In genomic region chr7:6800586-6801441, GRCm38 (mm10) we compare ENCODE assay signal across 24 mouse cellular contexts.
A peak's percentile ranks its signal among the peaks of the same experiment; 100 is the strongest.
DNase-seq lines count a peak whose midpoint lies in the region; ATAC-seq lines count a peak whose summit lies in the region.
"Had no signal": no experiment of that assay in that cellular context is flagged by ENCODE, and none has a peak within 500 bp of the region (broad histone marks: within the 10 kb centered on the region; RNA-seq: fewer than 3 reads in every experiment).

No protein-coding gene starts in this region.

- H3K36me3 ChIP-seq in heart, embryonic 10.5 days = no peaks in the 10 kb centered on the region
- no peaks in the 10 kb centered on the region for H3K36me3 ChIP-seq in liver, embryonic 15.5 days (replicated peaks)
- H3K36me3 ChIP-seq in liver, embryonic 12.5 days = no peaks in the 10 kb centered on the region
- H3K36me3 ChIP-seq in neural tube, embryonic 15.5 days = no peaks in the 10 kb centered on the region
- H3K36me3 ChIP-seq in stomach, embryonic 16.5 days (ENCODE audit: control insufficient read depth, insufficient read depth, low read length) = no peaks in the 10 kb centered on the region
- H3K36me3 ChIP-seq: forebrain, embryonic 10.5 days; heart, embryonic 15.5 days; midbrain, embryonic 13.5 days had no signal

- H3K4me2 ChIP-seq in liver, embryonic 15.5 days = no peak overlapping the region
- no peak overlapping the region for H3K4me2 ChIP-seq in liver, embryonic 12.5 days
- no peak overlapping the region for H3K4me2 ChIP-seq in neural tube, embryonic 15.5 days
- no peak overlapping the region for H3K4me2 ChIP-seq in stomach, embryonic 16.5 days (ENCODE audit: low read depth, low read length)
- H3K4me2 ChIP-seq: heart, embryonic 15.5 days; midbrain, embryonic 13.5 days had no signal

- H3K27me3 ChIP-seq in heart, embryonic 10.5 days (ENCODE audit: insufficient read depth, poor library complexity, severe bottlenecking) = no peaks in the 10 kb centered on the region
- no peaks in the 10 kb centered on the region for H3K27me3 ChIP-seq in liver, embryonic 15.5 days
- no peaks in the 10 kb centered on the region for H3K27me3 ChIP-seq in liver, embryonic 12.5 days (replicated peaks)
- no peaks in the 10 kb centered on the region for H3K27me3 ChIP-seq in neural tube, embryonic 15.5 days (replicated peaks)
- no peaks in the 10 kb centered on the region for H3K27me3 ChIP-seq in stomach, embryonic 16.5 days (ENCODE audit: control insufficient read depth, insufficient read depth, low read length)
- H3K27me3 ChIP-seq: heart, embryonic 15.5 days; megakaryocyte, embryonic 14.5 days; midbrain, embryonic 13.5 days had no signal

- H3K4me3 ChIP-seq in heart, embryonic 10.5 days = no peak overlapping the region
- H3K4me3 ChIP-seq in liver, embryonic 15.5 days (replicated peaks) = no peak overlapping the region
- H3K4me3 ChIP-seq in liver, embryonic 12.5 days = no peak overlapping the region
- H3K4me3 ChIP-seq in neural tube, embryonic 15.5 days (replicated peaks) = no peak overlapping the region
- no peak overlapping the region for H3K4me3 ChIP-seq in stomach, embryonic 16.5 days (replicated peaks; ENCODE audit: low read length)
- H3K4me3 ChIP-seq: forebrain, embryonic 10.5 days; heart, embryonic 15.5 days; megakaryocyte, embryonic 14.5 days; midbrain, embryonic 13.5 days had no signal

- H3K27ac ChIP-seq in heart, embryonic 10.5 days = peak overlapping the region; percentile 36; the same call in 1 of the 2 replicates
- 0 out of 2 replicates have a peak overlapping the region, but pooled peaks have one; percentile 14 for H3K27ac ChIP-seq in liver, embryonic 15.5 days (replicated peaks)
- H3K27ac ChIP-seq in liver, embryonic 12.5 days = no peak overlapping the region
- H3K27ac ChIP-seq in neural tube, embryonic 15.5 days (replicated peaks) = no peak overlapping the region
- no peak overlapping the region; the same call in 1 of the 2 replicates for H3K27ac ChIP-seq in stomach, embryonic 16.5 days (ENCODE audit: low read length)
- H3K27ac ChIP-seq: forebrain, embryonic 10.5 days; heart, embryonic 15.5 days; kidney, postnatal 0 days; midbrain, embryonic 13.5 days had no signal

- no peak for DNase-seq in heart, embryonic 10.5 days (ENCODE audit: low spot score)
- DNase-seq in heart, adult 8-10 months (ENCODE audit: low spot score) = no peak
- DNase-seq in neural tube, embryonic 10.5 days (ENCODE audit: extremely low spot score, low spot score) = peak; percentile 12
- DNase-seq: adrenal gland, postnatal 10 days; cerebellum, adult 9-10 months; gastrocnemius, postnatal 25 days; heart, adult 18-20 months; heart, postnatal 4 days; kidney, adult 18-20 months; liver; right cerebral cortex, postnatal 14 days; thymus, adult 18-20 months; thymus, postnatal 36 days had no signal

- WGBS in heart, embryonic 10.5 days = 79% methylated on average over 12 of the region's 12 CpGs
- 58% methylated on average over 12 of the region's 12 CpGs for WGBS in liver, embryonic 15.5 days (ENCODE audit: insufficient replicate concordance)
- WGBS in liver, embryonic 12.5 days (ENCODE audit: insufficient replicate concordance) = 55% methylated on average over 12 of the region's 12 CpGs
- WGBS in neural tube, embryonic 15.5 days = 69% methylated on average over 12 of the region's 12 CpGs
- WGBS in stomach, embryonic 16.5 days = 58% methylated on average over 12 of the region's 12 CpGs

- no peak overlapping the region for H3K9ac ChIP-seq in liver, embryonic 15.5 days
- H3K9ac ChIP-seq in liver, embryonic 12.5 days = no peak overlapping the region
- no peak overlapping the region for H3K9ac ChIP-seq in neural tube, embryonic 15.5 days (replicated peaks)
- H3K9ac ChIP-seq in stomach, embryonic 16.5 days (ENCODE audit: low read length) = no peak overlapping the region
- H3K9ac ChIP-seq: heart, embryonic 15.5 days; midbrain, embryonic 13.5 days had no signal

- H3K4me1 ChIP-seq in heart, embryonic 10.5 days = peaks cover 44% of the 10 kb centered on the region
- H3K4me1 ChIP-seq in liver, embryonic 15.5 days (replicated peaks) = peaks cover 6% of the 10 kb centered on the region; the same call in 1 of the 2 replicates
- no peaks in the 10 kb centered on the region for H3K4me1 ChIP-seq in liver, embryonic 12.5 days
- H3K4me1 ChIP-seq in neural tube, embryonic 15.5 days = 0 out of 2 replicates have a peak, but pooled peaks cover 4% of the 10 kb centered on the region
- H3K4me1 ChIP-seq in stomach, embryonic 16.5 days (ENCODE audit: control insufficient read depth, insufficient read depth, low read length) = peaks cover 15% of the 10 kb centered on the region
- H3K4me1 ChIP-seq: megakaryocyte, embryonic 14.5 days; midbrain, embryonic 13.5 days had no signal

- no peak for ATAC-seq in liver, embryonic 15.5 days (ENCODE audit: insufficient read depth)
- no peak for ATAC-seq in liver, embryonic 12.5 days
- no peak for ATAC-seq in neural tube, embryonic 15.5 days (ENCODE audit: low FRiP score)
- ATAC-seq in stomach, embryonic 16.5 days (ENCODE audit: insufficient read depth, low FRiP score) = peak; percentile 42; the same call in 1 of the 2 replicates
- no peak for ATAC-seq in erythroblast, adult 5-6 weeks (replicated peaks; ENCODE audit: low FRiP score, poor library complexity, severe bottlenecking)
- ATAC-seq: forebrain, embryonic 16.5 days; midbrain, embryonic 13.5 days had no signal

- no peaks in the 10 kb centered on the region for H3K9me3 ChIP-seq in heart, embryonic 10.5 days
- no peaks in the 10 kb centered on the region for H3K9me3 ChIP-seq in liver, embryonic 15.5 days (replicated peaks)
- no peaks in the 10 kb centered on the region for H3K9me3 ChIP-seq in liver, embryonic 12.5 days (replicated peaks)
- no peaks in the 10 kb centered on the region for H3K9me3 ChIP-seq in neural tube, embryonic 15.5 days (replicated peaks)
- no peaks in the 10 kb centered on the region for H3K9me3 ChIP-seq in stomach, embryonic 16.5 days (replicated peaks; ENCODE audit: control insufficient read depth, low read length)
- H3K9me3 ChIP-seq: forebrain, embryonic 10.5 days; heart, embryonic 15.5 days; midbrain, embryonic 13.5 days had no signal

Comparison
In these comparisons a context has a peak if more than half of its experiments do, and no peak if none do; other contexts are left out.
1. H3K27ac ChIP-seq: peak in heart, embryonic 10.5 days (single experiment) and liver, embryonic 15.5 days (single experiment); none in liver, embryonic 12.5 days (single experiment), neural tube, embryonic 15.5 days (single experiment) and stomach, embryonic 16.5 days (single experiment).